Mouse (Mus musculus) CH12.LX (cell line): ENCODE results near the gene Chpt1. TPM values are rescaled to one million over a fixed set of nuclear protein-coding genes. Genes with fewer than 3 reads are reported as not detected.

ENCODE experiments used
- DNase-seq: peaks from one replicate; pipeline ENCODE4 v3.0.0-alpha.2; 2013; ENCODE audit errors: extremely low read depth
- H3K27ac ChIP-seq: 2 replicates; pipeline ENCODE4 v1.5.1; 2012; ENCODE audit warnings: low read depth, mild to moderate bottlenecking, control low read depth, moderate library complexity; ENCODE audit not compliant: insufficient read depth
- H3K27me3 ChIP-seq: replicated peaks from 2 replicates; pipeline ENCODE3; 2012; ENCODE audit warnings: inconsistent platforms
- H3K36me3 ChIP-seq, 2 experiments: replicated peaks in 1 of 2; 2 replicates each; pipeline versions ENCODE3 to v1.6.1; 2012; ENCODE audit warnings: inconsistent platforms in 1 of 2, low read length in 1 of 2, mild to moderate bottlenecking in 1 of 2, mixed read lengths in 1 of 2, moderate library complexity in 1 of 2; ENCODE audit not compliant: control insufficient read depth in 1 of 2, insufficient read depth in 1 of 2
- H3K4me1 ChIP-seq, 2 experiments: 2 replicates each; pipeline ENCODE4 v1.6.1; 2012; ENCODE audit warnings: inconsistent platforms in 1 of 2, moderate library complexity in 1 of 2; ENCODE audit not compliant: insufficient read depth in 2 of 2, control insufficient read depth in 1 of 2
- H3K4me2 ChIP-seq: 2 replicates; pipeline ENCODE4 v1.6.1; 2012; ENCODE audit warnings: low read depth, mild to moderate bottlenecking, control low read depth; ENCODE audit not compliant: poor library complexity, insufficient read depth, severe bottlenecking
- H3K4me3 ChIP-seq, 3 experiments: fragments of 150-350 bp in 1 of 3; sonication (generic) in 1 of 3; replicated peaks in 1 of 3; 2 replicates each; pipeline versions ENCODE3 to v1.5.1; 2011 to 2012; ENCODE audit warnings: low read depth in 2 of 3, low read length in 2 of 3, mild to moderate bottlenecking in 2 of 3, moderate library complexity in 2 of 3, control low read depth in 1 of 3, improper control_type of control experiment in 1 of 3, inconsistent platforms in 1 of 3, mixed read lengths in 1 of 3; ENCODE audit not compliant: poor library complexity in 1 of 3
- H3K79me2 ChIP-seq: replicated peaks from 2 replicates; pipeline ENCODE4 v1.6.1; 2012; ENCODE audit warnings: mild to moderate bottlenecking, moderate library complexity; ENCODE audit not compliant: control insufficient read depth, poor library complexity, insufficient read depth, severe bottlenecking; ENCODE audit errors: extremely low read depth
- H3K9ac ChIP-seq: 2 replicates; pipeline ENCODE4 v1.6.1; 2012; ENCODE audit warnings: low read depth, mild to moderate bottlenecking, control low read depth, moderate library complexity; ENCODE audit not compliant: insufficient read depth
- H3K9me3 ChIP-seq: replicated peaks from 2 replicates; pipeline ENCODE3; 2012; ENCODE audit warnings: low read length, inconsistent platforms, mixed read lengths
- BHLHE40 ChIP-seq: IDR thresholded peaks from 2 replicates; pipeline ENCODE4 v1.6.1; 2011; ENCODE audit warnings: mild to moderate bottlenecking, low read depth, low read length, improper control_type of control experiment
- CTCF ChIP-seq, 2 experiments: IDR thresholded peaks in 1 of 2; conservative IDR thresholded peaks in 1 of 2; 2 replicates each; pipeline ENCODE4 v1.5.1; 2011 to 2012; ENCODE audit warnings: low read depth in 2 of 2, low read length in 2 of 2, improper control_type of control experiment in 1 of 2, inconsistent platforms in 1 of 2, mild to moderate bottlenecking in 1 of 2, moderate library complexity in 1 of 2
- E2F4 ChIP-seq: IDR thresholded peaks from 2 replicates; pipeline ENCODE4 v1.6.1; 2011; ENCODE audit warnings: low read depth, low read length, improper control_type of control experiment; ENCODE audit not compliant: insufficient replicate concordance
- EP300 ChIP-seq: IDR thresholded peaks from 2 replicates; pipeline ENCODE4 v1.6.1; 2011; ENCODE audit warnings: low read length, improper control_type of control experiment
- ETS1 ChIP-seq: conservative IDR thresholded peaks from 2 replicates; pipeline ENCODE4 v1.6.1; 2012; ENCODE audit warnings: low read depth, mild to moderate bottlenecking, inconsistent platforms, low read length, improper control_type of control experiment, moderate library complexity
- HCFC1 ChIP-seq: IDR thresholded peaks from 2 replicates; pipeline ENCODE4 v1.6.1; 2012; ENCODE audit warnings: low read depth, mild to moderate bottlenecking, inconsistent platforms, low read length, improper control_type of control experiment
- IRF4 ChIP-seq: IDR thresholded peaks from 2 replicates; pipeline ENCODE4 v1.6.1; 2014; ENCODE audit warnings: low read depth, mild to moderate bottlenecking, inconsistent platforms, low read length, improper control_type of control experiment
- JUND ChIP-seq: conservative IDR thresholded peaks from 2 replicates; pipeline ENCODE4 v1.6.1; 2011; ENCODE audit warnings: low read depth, low read length, improper control_type of control experiment
- MAFK ChIP-seq: IDR thresholded peaks from 2 replicates; pipeline ENCODE4 v1.6.1; 2011; ENCODE audit warnings: low read length, improper control_type of control experiment; ENCODE audit not compliant: insufficient replicate concordance
- MAZ ChIP-seq: IDR thresholded peaks from 2 replicates; pipeline ENCODE4 v1.6.1; 2012; ENCODE audit warnings: low read depth, mild to moderate bottlenecking, inconsistent platforms, low read length, improper control_type of control experiment, moderate library complexity
- MEF2A ChIP-seq: IDR thresholded peaks from 2 replicates; pipeline ENCODE4 v1.6.1; 2014; ENCODE audit warnings: low read depth, mild to moderate bottlenecking, inconsistent platforms, low read length, improper control_type of control experiment, borderline replicate concordance
- NELFE ChIP-seq: IDR thresholded peaks from 2 replicates; pipeline ENCODE4 v1.6.1; 2011; ENCODE audit warnings: low read depth, low read length, improper control_type of control experiment
- NRF1 ChIP-seq: IDR thresholded peaks from 2 replicates; pipeline ENCODE4 v1.6.1; 2014; ENCODE audit warnings: low read depth, mild to moderate bottlenecking, inconsistent platforms, low read length, improper control_type of control experiment, moderate library complexity
- PAX5 ChIP-seq: IDR thresholded peaks from 2 replicates; pipeline ENCODE4 v1.6.1; 2012; ENCODE audit warnings: low read length, inconsistent platforms, mixed read lengths
- POLR2AphosphoS2 ChIP-seq: IDR thresholded peaks from 2 replicates; pipeline ENCODE4 v1.6.1; 2011; ENCODE audit warnings: low read depth, low read length, improper control_type of control experiment
- RAD21 ChIP-seq: IDR thresholded peaks from 2 replicates; pipeline ENCODE4 v1.6.1; 2011; ENCODE audit warnings: low read depth, mild to moderate bottlenecking, low read length, improper control_type of control experiment, moderate library complexity
- RCOR1 ChIP-seq: conservative IDR thresholded peaks from 2 replicates; pipeline ENCODE4 v1.6.1; 2012; ENCODE audit warnings: low read depth, mild to moderate bottlenecking, inconsistent platforms, low read length, improper control_type of control experiment
- SIN3A ChIP-seq: IDR thresholded peaks from 2 replicates; pipeline ENCODE4 v1.6.1; 2012; ENCODE audit warnings: low read length, improper control_type of control experiment, inconsistent platforms
- SMC3 ChIP-seq: IDR thresholded peaks from 2 replicates; pipeline ENCODE4 v1.6.1; 2011; ENCODE audit warnings: low read depth, low read length, improper control_type of control experiment
- TBP ChIP-seq: conservative IDR thresholded peaks from 2 replicates; pipeline ENCODE4 v1.6.1; 2011; ENCODE audit warnings: low read depth, low read length, improper control_type of control experiment
- TCF12 ChIP-seq: IDR thresholded peaks from 2 replicates; pipeline ENCODE4 v1.6.1; 2014; ENCODE audit warnings: low read depth, mild to moderate bottlenecking, inconsistent platforms, low read length, improper control_type of control experiment
- UBTF ChIP-seq: IDR thresholded peaks from 2 replicates; pipeline ENCODE4 v1.6.1; 2012; ENCODE audit warnings: low read depth, mild to moderate bottlenecking, inconsistent platforms, low read length, improper control_type of control experiment, moderate library complexity
- USF1 ChIP-seq: IDR thresholded peaks from 2 replicates; pipeline ENCODE4 v1.6.1; 2014; ENCODE audit warnings: low read depth, mild to moderate bottlenecking, inconsistent platforms, low read length, improper control_type of control experiment
- ZC3H11A ChIP-seq: IDR thresholded peaks from 2 replicates; pipeline ENCODE4 v1.6.1; 2012; ENCODE audit warnings: low read depth, mild to moderate bottlenecking, inconsistent platforms, low read length, improper control_type of control experiment
- ZKSCAN1 ChIP-seq: IDR thresholded peaks from 2 replicates; pipeline ENCODE4 v1.6.1; 2012; ENCODE audit warnings: low read depth, inconsistent platforms, low read length, improper control_type of control experiment, borderline replicate concordance
- ZMIZ1 ChIP-seq: IDR thresholded peaks from 2 replicates; pipeline ENCODE4 v1.6.1; 2012; ENCODE audit warnings: low read depth, mild to moderate bottlenecking, inconsistent platforms, low read length, improper control_type of control experiment
- dilution Hi-C: fragments of 300-500 bp; cut with MboI; formaldehyde crosslinking; loops from 2 replicates; pipeline ENCODE4 v1.14.3; 2020; ENCODE audit warnings: low sequenced_read_pairs; ENCODE audit not compliant: extremely low pct_unique_long_range_greater_than_20kb, extremely low pct_ligation_motif_present
- in situ Hi-C: fragments of 300-500 bp; cut with MboI; formaldehyde crosslinking; loops from 3 replicates; pipeline ENCODE4 v1.14.3; 2019; ENCODE audit warnings: low sequenced_read_pairs, low pct_ligation_motif_present, low pct_unique_long_range_greater_than_20kb, mixed read lengths
- polyA plus RNA-seq: library from polyadenylated mRNA; unstranded; fragments of >175 nt; gene quantifications from 2 replicates; pipeline ENCODE4 v1.2.1, GENCODE M21; 2012; ENCODE audit warnings: low read depth; ENCODE audit not compliant: insufficient read length
- total RNA-seq, 2 experiments: library from RNA; depleted of rRNA; stranded (reverse); fragments of 300-350 nt in 1 of 2; fragments of >200 nt in 1 of 2; gene quantifications; 2 replicates each; pipeline ENCODE4 v1.2.3; 2012 to 2014

Gene Chpt1
- total and polyA plus RNA-seq, 3 experiments, result 8.1 to 10.1 (median 8.1) TPM

DNA sequence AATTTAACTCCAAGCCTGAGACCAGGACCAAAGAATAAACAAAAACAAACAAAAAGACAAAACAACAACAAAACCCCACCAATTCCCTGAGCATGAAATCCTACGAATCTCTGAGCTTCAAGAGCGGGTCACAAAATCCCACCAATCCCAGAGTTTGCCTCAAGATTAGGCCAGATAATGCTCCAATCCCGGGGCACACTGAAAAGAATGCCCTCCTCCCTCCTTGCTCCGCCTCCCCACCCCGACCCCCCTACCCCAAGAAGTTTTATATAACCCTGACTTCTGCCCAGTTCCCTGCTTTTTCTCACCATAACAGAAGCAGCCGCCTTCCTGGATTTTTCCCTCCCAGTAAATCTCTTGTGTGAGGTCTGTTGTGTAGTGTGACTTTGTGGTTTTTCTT, 46.1 kb downstream of the Chpt1 start:
- TF ChIP-seq HCFC1, result no peak
- no peak for TF ChIP-seq ETS1
- TF ChIP-seq SIN3A, result no peak
- no peak for TF ChIP-seq EP300
- no peak for TF ChIP-seq BHLHE40
- TF ChIP-seq PAX5, result no peak
- no peak for TF ChIP-seq MAFK
- TF ChIP-seq E2F4, result no peak
- TF ChIP-seq RAD21, result no peak
- no peak for TF ChIP-seq USF1
- no peak for TF ChIP-seq MAZ
- no peak for TF ChIP-seq UBTF
- no peak for TF ChIP-seq TBP
- TF ChIP-seq JUND, result no peak
- TF ChIP-seq MEF2A, result no peak
- no peak for TF ChIP-seq POLR2AphosphoS2
- TF ChIP-seq NRF1, result no peak
- no peak for TF ChIP-seq NELFE
- H3K36me3 ChIP-seq, result no peaks in the 10 kb centered on the region
- dilution Hi-C loops (no loop called here), in situ Hi-C loops (no loop called here)
- no peak overlapping the region for H3K4me2 ChIP-seq
- H3K4me3 ChIP-seq, result no peak overlapping the region
- H3K79me2 ChIP-seq, result no peaks in the 10 kb centered on the region
- H3K4me1 ChIP-seq, result 0 out of 4 replicates have a peak, but pooled peaks cover 0 to 5% of the 10 kb centered on the region in 2 experiments
- H3K9ac ChIP-seq, result no peak overlapping the region
- H3K9me3 ChIP-seq, result no peaks in the 10 kb centered on the region
- no peak for DNase-seq
- no peaks in the 10 kb centered on the region for H3K27me3 ChIP-seq
- H3K27ac ChIP-seq, result no peak overlapping the region

DNA sequence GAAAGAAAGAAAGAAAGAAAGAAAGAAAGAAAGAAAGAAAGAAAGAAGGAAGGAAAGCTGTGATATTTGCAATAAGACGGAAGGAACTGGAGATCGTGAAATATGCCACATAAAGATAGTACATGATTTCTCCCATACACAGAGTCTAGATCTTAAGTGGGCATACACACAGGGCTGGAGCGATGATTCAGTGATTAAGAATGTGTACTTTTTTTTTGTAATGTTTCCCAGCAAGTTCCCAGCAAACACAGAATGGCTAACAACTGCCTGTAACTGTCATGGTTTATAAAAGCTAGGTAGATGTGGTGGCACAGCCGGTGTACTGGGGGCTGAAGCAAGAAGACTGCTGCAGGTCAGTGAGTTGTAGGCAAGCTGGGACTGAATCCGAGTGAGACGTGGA, 51.9 kb downstream of the Chpt1 start:
- Histone ChIP-seq H3K79me2 (no peaks in the 10 kb centered on the region), H3K9me3 (no peaks in the 10 kb centered on the region), H3K4me2 (no peak overlapping the region), H3K27me3 (no peaks in the 10 kb centered on the region), H3K27ac (no peak overlapping the region), H3K4me1 (no peaks in the 10 kb centered on the region), H3K9ac (no peak overlapping the region), H3K4me3 (no peak overlapping the region), H3K36me3 (peaks cover 0 to 8% of the 10 kb centered on the region in 2 experiments)
- TF ChIP-seq BHLHE40 (no peak), PAX5 (no peak), SMC3 (no peak), POLR2AphosphoS2 (no peak), RCOR1 (no peak), JUND (no peak), ZKSCAN1 (no peak), UBTF (no peak), EP300 (no peak), ETS1 (no peak), ZMIZ1 (no peak), TCF12 (no peak), ZC3H11A (no peak), HCFC1 (no peak), CTCF (conservative IDR thresholded peaks at IDR 0.05 in 1 of 2, IDR thresholded peaks at IDR 0.05 in 1 of 2; ENCODE audit: low read depth in 2 of 2, low read length in 2 of 2) (no peak), NELFE (no peak), IRF4 (no peak)
- in situ Hi-C loops, result no loop called here
- DNase-seq, result no peak
- dilution Hi-C loops, result no loop called here
